Mouse (Mus musculus): ENCODE data around the gene Dnaic1. TPM values are rescaled to one million over a fixed set of nuclear protein-coding genes. Genes with fewer than 3 reads are reported as not detected.

Dnaic1 gene
- total RNA-seq, 1 experiment: 1.7 TPM

DNA sequence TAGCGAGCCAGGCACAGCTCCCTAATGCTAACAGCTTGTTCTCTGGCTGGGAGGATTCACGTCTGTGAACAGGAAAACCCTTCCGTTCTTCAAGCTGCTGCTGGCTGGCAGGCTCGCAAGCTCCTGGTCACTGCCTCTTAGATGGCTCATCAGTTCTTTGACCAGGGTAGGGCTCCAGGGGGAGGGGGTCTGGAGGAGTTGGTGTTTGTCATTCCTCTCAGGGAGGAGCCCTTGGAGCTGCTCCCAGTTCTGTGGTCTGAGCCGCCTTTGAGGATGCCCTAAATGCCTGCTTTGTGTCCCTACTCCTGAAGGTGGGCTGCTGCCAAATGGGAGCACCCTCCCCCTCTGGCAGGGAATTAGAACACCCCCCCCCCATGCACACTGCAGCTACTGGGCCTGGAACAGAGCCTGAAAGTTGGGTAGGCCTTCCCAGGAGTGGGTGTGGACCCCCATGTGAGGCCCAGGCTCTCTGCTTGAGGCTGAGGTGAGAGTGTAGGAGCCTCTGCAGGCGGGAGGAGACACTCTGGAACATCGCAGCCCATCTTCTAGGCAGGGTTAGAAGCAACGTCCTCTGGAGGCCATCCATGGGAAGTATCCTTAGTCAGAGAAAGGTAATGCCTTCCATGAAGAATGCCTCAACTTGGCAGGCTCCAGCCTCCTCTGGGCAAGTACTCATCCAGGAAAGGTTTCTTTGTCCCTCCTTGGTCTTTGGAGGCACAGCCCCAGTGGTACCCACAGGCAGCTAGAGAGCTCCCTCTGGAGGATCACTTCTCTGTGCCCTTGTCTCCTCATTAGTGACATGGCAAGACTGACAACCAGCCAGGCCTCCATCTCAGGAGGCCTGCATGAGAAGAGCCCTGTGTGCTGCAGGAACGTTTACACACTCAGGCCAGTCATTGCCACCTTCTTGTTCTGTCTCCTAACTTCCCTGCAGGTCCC lies 46.4 kb downstream of the Dnaic1 start:
- H3K9ac ChIP-seq (ENCODE audit: insufficient read depth, low read depth, low read length, poor library complexity, severe bottlenecking): no peak overlapping the region
- TF ChIP-seq ZC3H11A (IDR thresholded peaks at IDR 0.05; ENCODE audit: borderline replicate concordance, low read depth, low read length): no peak
- TF ChIP-seq ZNF384 (IDR thresholded peaks at IDR 0.05; ENCODE audit: low read depth, low read length): no peak
- no peak for TF ChIP-seq HCFC1 (IDR thresholded peaks at IDR 0.05; ENCODE audit: borderline replicate concordance, insufficient read depth, low read length)
- no peak for TF ChIP-seq MAFK (IDR thresholded peaks at IDR 0.05; ENCODE audit: insufficient read depth, low read depth, low read length)
- no peak for TF ChIP-seq CHD2 (IDR thresholded peaks at IDR 0.05; ENCODE audit: low read depth, low read length)
- no peak overlapping the region for H3K27ac ChIP-seq (ENCODE audit: insufficient read depth, low read depth, low read length, poor library complexity, severe bottlenecking)
- in situ Hi-C loops (cut with MboI; ENCODE audit: low sequenced_read_pairs in 2 of 2, unreplicated experiment in 2 of 2): no loop called here
- H3K9me3 ChIP-seq (ENCODE audit: control insufficient read depth, insufficient read depth, low read depth, low read length): no peaks in the 10 kb centered on the region
- no peak overlapping the region for H3K4me3 ChIP-seq (ENCODE audit: insufficient read depth in 1 of 2, low read depth in 1 of 2, low read length in 2 of 2, poor library complexity in 1 of 2, severe bottlenecking in 1 of 2)
- DNase-seq (ENCODE audit: low read depth, low spot score): no peak
- H3K36me3 ChIP-seq (ENCODE audit: control insufficient read depth, insufficient read depth, low read length, poor library complexity, severe bottlenecking): no peaks in the 10 kb centered on the region
- H3K4me1 ChIP-seq (ENCODE audit: control insufficient read depth in 2 of 2, insufficient read depth in 2 of 2, low read length in 2 of 2, poor library complexity in 1 of 2): no peaks in the 10 kb centered on the region

DNA sequence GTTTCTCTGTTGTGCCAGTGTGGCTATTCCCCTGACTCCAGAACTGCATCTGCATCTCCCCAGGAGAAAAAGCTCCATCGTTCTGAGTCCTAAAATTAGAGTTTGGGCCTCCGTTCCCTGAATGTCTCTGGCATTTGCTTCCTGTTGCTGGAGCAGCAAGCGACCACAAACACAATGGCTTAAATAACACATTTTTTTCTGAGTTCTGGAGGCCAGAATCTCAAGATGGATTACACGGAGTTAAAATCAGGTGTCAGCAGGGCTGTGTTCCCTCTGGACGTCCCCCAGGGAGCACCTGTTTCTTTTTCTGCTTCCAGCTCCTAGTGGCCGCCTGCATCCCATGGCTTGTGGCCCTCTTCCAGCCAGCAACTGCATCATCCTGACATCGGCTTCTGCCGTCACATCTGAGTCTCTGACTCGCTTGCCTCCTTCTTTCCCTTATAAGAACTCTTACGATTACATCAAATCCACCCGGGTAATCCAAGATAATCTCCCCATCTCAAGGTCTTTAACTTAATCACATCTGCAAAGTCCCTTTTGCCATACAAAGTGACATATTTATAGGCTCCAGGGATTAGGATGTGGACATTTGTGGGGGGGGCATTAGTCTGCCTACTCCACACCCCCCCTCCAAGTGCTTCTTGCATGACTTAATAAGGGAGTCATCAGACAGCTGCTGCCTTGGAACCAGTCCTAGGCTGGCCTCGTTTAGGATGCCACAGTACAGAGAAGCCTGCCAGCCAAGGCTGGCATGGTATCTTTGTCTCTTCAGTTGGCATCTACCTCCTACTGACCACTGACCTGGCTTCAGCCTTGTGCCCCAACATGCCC lies 49.6 kb downstream of the Dnaic1 start:
- no peak for DNase-seq (ENCODE audit: low read depth, low spot score)
- Histone ChIP-seq H3K4me1 (ENCODE audit: control insufficient read depth in 2 of 2, insufficient read depth in 2 of 2, low read length in 2 of 2, poor library complexity in 1 of 2) (peaks cover 0 to 6% of the 10 kb centered on the region in 2 experiments; a peak in 1 of 4 replicates), H3K36me3 (ENCODE audit: control insufficient read depth, insufficient read depth, low read length, poor library complexity, severe bottlenecking) (no peaks in the 10 kb centered on the region), H3K9ac (ENCODE audit: insufficient read depth, low read depth, low read length, poor library complexity, severe bottlenecking) (no peak overlapping the region), H3K27ac (ENCODE audit: insufficient read depth, low read depth, low read length, poor library complexity, severe bottlenecking) (no peak overlapping the region), H3K9me3 (ENCODE audit: control insufficient read depth, insufficient read depth, low read depth, low read length) (no peaks in the 10 kb centered on the region), H3K4me3 (ENCODE audit: insufficient read depth in 1 of 2, low read depth in 1 of 2, low read length in 2 of 2, poor library complexity in 1 of 2, severe bottlenecking in 1 of 2) (no peak overlapping the region)
- TF ChIP-seq MAFK (IDR thresholded peaks at IDR 0.05; ENCODE audit: insufficient read depth, low read depth, low read length) (no peak), ZC3H11A (IDR thresholded peaks at IDR 0.05; ENCODE audit: borderline replicate concordance, low read depth, low read length) (no peak), ZNF384 (IDR thresholded peaks at IDR 0.05; ENCODE audit: low read depth, low read length) (no peak), CHD2 (IDR thresholded peaks at IDR 0.05; ENCODE audit: low read depth, low read length) (no peak), HCFC1 (IDR thresholded peaks at IDR 0.05; ENCODE audit: borderline replicate concordance, insufficient read depth, low read length) (no peak)
- in situ Hi-C loops (cut with MboI; ENCODE audit: low sequenced_read_pairs in 2 of 2, unreplicated experiment in 2 of 2): no loop called here

DNA sequence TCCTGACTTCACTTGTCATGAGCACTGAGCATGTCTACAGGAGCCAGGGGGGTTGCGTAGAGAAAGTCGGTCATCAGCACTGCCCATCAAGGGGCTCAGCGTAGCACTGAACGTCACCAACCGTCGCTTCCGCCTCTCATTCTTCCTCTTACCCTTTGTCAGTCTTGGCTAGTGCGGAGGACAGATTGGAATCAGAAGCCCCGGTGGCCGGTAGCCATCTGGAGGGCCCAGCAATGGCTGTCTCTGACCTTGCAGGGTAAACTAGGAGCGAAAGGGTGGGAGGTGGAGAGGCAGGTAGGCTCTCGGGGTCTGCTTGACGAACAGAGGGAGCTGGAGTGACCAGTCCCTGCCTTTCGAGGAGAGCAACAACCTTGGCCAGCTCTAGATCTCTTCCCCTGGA lies 52.5 kb downstream of the Dnaic1 start:
- DNase-seq (ENCODE audit: low read depth, low spot score): no peak
- H3K9me3 ChIP-seq (ENCODE audit: control insufficient read depth, insufficient read depth, low read depth, low read length): no peaks in the 10 kb centered on the region
- no peak overlapping the region for H3K4me3 ChIP-seq (ENCODE audit: insufficient read depth in 1 of 2, low read depth in 1 of 2, low read length in 2 of 2, poor library complexity in 1 of 2, severe bottlenecking in 1 of 2)
- H3K9ac ChIP-seq (ENCODE audit: insufficient read depth, low read depth, low read length, poor library complexity, severe bottlenecking): no peak overlapping the region
- peaks cover 0 to 9% of the 10 kb centered on the region in 2 experiments; a peak in 1 of 4 replicates for H3K4me1 ChIP-seq (ENCODE audit: control insufficient read depth in 2 of 2, insufficient read depth in 2 of 2, low read length in 2 of 2, poor library complexity in 1 of 2)
- TF ChIP-seq ZC3H11A (IDR thresholded peaks at IDR 0.05; ENCODE audit: borderline replicate concordance, low read depth, low read length) (no peak), ZNF384 (IDR thresholded peaks at IDR 0.05; ENCODE audit: low read depth, low read length) (no peak), CHD2 (IDR thresholded peaks at IDR 0.05; ENCODE audit: low read depth, low read length) (no peak), HCFC1 (IDR thresholded peaks at IDR 0.05; ENCODE audit: borderline replicate concordance, insufficient read depth, low read length) (no peak)
- no peaks in the 10 kb centered on the region for H3K36me3 ChIP-seq (ENCODE audit: control insufficient read depth, insufficient read depth, low read length, poor library complexity, severe bottlenecking)
- in situ Hi-C loops (cut with MboI; ENCODE audit: low sequenced_read_pairs in 2 of 2, unreplicated experiment in 2 of 2): no loop called here
- H3K27ac ChIP-seq (ENCODE audit: insufficient read depth, low read depth, low read length, poor library complexity, severe bottlenecking): no peak overlapping the region

DNA sequence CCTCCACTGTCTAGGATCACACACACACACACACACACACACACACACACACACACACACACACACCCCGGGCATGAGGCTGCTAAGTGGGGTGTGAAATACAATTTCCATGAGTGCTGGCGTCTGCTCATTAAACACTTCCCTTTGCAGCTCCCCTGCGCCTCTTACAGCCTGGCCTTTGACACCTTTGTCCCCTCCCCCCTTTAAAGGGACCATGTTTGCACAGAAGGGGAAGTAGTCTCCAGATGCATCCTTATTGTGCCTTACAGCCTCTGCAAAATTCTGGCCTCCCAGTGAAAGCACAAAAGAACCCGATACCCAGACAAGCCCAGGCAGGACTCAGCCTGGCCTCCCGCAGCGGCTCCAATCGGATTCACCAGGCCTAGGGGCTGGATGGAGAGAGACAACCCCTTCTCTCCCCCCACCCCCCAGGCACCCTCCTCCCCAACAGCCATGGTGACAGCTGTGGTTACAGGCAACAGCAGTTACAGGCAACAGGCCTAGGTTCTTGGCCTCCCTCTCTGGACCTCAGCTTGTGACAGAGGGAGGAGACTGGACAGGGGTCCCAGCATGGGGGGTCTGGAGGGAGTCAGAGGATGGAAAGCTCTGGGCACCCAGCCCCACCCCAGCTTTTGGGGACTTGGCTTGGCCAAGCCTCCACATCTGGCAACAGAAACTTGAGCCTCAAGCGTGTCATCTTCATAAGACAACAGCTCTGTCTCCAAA lies 58.8 kb downstream of the Dnaic1 start:
- Histone ChIP-seq H3K9me3 (ENCODE audit: control insufficient read depth, insufficient read depth, low read depth, low read length) (no peaks in the 10 kb centered on the region), H3K9ac (ENCODE audit: insufficient read depth, low read depth, low read length, poor library complexity, severe bottlenecking) (peak overlapping the region; percentile 45; the same call in 1 of the 2 replicates), H3K36me3 (ENCODE audit: control insufficient read depth, insufficient read depth, low read length, poor library complexity, severe bottlenecking) (no peaks in the 10 kb centered on the region), H3K27ac (ENCODE audit: insufficient read depth, low read depth, low read length, poor library complexity, severe bottlenecking) (peak overlapping the region; percentile 77), H3K4me1 (ENCODE audit: control insufficient read depth in 2 of 2, insufficient read depth in 2 of 2, low read length in 2 of 2, poor library complexity in 1 of 2) (peaks cover 13 to 43% of the 10 kb centered on the region in 2 experiments), H3K4me3 (ENCODE audit: insufficient read depth in 1 of 2, low read depth in 1 of 2, low read length in 2 of 2, poor library complexity in 1 of 2, severe bottlenecking in 1 of 2) (no peak overlapping the region)
- TF ChIP-seq ZNF384 (IDR thresholded peaks at IDR 0.05; ENCODE audit: low read depth, low read length): no peak
- no peak for TF ChIP-seq HCFC1 (IDR thresholded peaks at IDR 0.05; ENCODE audit: borderline replicate concordance, insufficient read depth, low read length)
- no peak for TF ChIP-seq MAFK (IDR thresholded peaks at IDR 0.05; ENCODE audit: insufficient read depth, low read depth, low read length)
- TF ChIP-seq ZC3H11A (IDR thresholded peaks at IDR 0.05; ENCODE audit: borderline replicate concordance, low read depth, low read length): no peak
- TF ChIP-seq CHD2 (IDR thresholded peaks at IDR 0.05; ENCODE audit: low read depth, low read length): no peak
- peak; percentile 53 for DNase-seq (ENCODE audit: low read depth, low spot score)
- in situ Hi-C loops (cut with MboI; ENCODE audit: low sequenced_read_pairs in 2 of 2, unreplicated experiment in 2 of 2): no loop called here
